Mouse (Mus musculus) G1E (cell line): ENCODE measurements around the gene Hcrtr1.

Experiments
- CTCF ChIP-seq: IDR thresholded peaks from 2 replicates; pipeline ENCODE4 v1.5.1; 2012; ENCODE audit warnings: low read depth, low read length, inconsistent platforms, mixed read lengths
- GATA1 ChIP-seq: IDR thresholded peaks from 2 replicates; pipeline ENCODE4 v1.6.1; 2012; ENCODE audit warnings: borderline replicate concordance, low read length, inconsistent platforms, mixed read lengths
- POLR2AphosphoS5 ChIP-seq: IDR thresholded peaks from 2 replicates; pipeline ENCODE4 v1.6.1; 2012; ENCODE audit warnings: low read depth, low read length, inconsistent platforms; ENCODE audit not compliant: insufficient replicate concordance

- no peak for TF ChIP-seq CTCF
- no peak for TF ChIP-seq GATA1
- TF ChIP-seq POLR2AphosphoS5, result no peak
These were observed 17.7 kb upstream of the Hcrtr1 start for GRCm38 (mm10) chr4:130156812-130157371.
